Mouse (Mus musculus) ES-Bruce4 (cell line): ENCODE results near the gene Gcgr.

ENCODE experiments used
- CTCF ChIP-seq: IDR thresholded peaks from one replicate; pipeline ENCODE4 v1.8.1; 2011; ENCODE audit warnings: low read depth, low read length
- POLR2A ChIP-seq: IDR thresholded peaks from one replicate; pipeline ENCODE4 v1.8.1; 2011; ENCODE audit warnings: low read length; ENCODE audit not compliant: insufficient read depth

DNA sequence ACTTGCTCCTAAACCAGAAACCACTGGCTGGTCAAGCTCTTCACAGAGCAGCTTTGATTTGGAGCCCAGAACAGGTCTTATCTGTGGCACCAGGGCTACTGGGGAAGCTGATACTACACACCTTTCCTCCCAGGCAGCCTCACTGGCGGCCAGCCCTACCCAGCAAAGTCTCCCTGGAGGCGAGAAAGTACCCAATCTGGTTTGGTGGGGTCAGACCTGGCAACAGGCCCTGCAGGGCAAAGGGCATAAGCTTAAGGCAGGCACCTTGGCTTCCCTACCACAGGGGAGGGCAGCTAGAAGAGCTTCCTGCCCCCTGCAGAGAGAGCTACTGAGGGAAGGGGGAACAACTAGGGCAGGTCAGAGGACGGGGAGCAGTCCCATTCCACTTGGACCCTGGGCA is 30.1 kb upstream of the Gcgr start:
- TF ChIP-seq CTCF (no peak), POLR2A (no peak)
